Mouse (Mus musculus): ENCODE results near the gene Baz1a. TPM values are rescaled to one million over a fixed set of nuclear protein-coding genes. Genes with fewer than 3 reads are reported as not detected.

The Baz1a gene
- total and polyA plus RNA-seq, 3 experiments, result 41.7 to 95.0 (median 56.0) TPM

DNA sequence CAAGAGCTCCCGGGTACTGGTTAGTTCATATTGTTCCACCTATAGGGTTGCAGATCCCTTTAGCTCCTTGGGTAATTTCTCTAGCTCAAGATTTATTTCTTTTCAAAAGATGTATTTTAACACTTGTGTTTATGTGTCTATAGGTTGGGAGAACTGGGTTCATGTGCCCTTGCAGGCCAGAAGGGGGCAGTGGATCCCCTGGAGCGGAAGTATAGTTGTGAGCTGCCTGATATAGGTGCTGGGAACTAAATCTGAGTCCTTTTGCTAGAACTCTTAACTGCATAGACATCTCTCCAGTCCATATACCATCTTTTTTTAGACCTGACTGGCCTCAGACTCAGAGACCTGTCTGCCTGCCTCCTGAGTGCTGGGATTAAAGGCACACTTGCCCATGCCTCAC, 123.7 kb downstream of the Baz1a start:
- Histone ChIP-seq H3K4me3 (replicated peaks in 1 of 3; ENCODE audit: low read depth in 2 of 3, low read length in 2 of 3, poor library complexity in 1 of 3) (no peak overlapping the region), H3K27me3 (replicated peaks) (no peaks in the 10 kb centered on the region), H3K4me1 (ENCODE audit: control insufficient read depth in 1 of 2, insufficient read depth in 2 of 2) (no peaks in the 10 kb centered on the region), H3K4me2 (ENCODE audit: insufficient read depth, low read depth, poor library complexity, severe bottlenecking) (no peak overlapping the region), H3K9me3 (replicated peaks; ENCODE audit: low read length) (peaks cover 3% of the 10 kb centered on the region), H3K36me3 (replicated peaks in 1 of 2; ENCODE audit: control insufficient read depth in 1 of 2, insufficient read depth in 1 of 2, low read length in 1 of 2) (peaks cover 18 to 32% of the 10 kb centered on the region in 2 experiments), H3K9ac (ENCODE audit: insufficient read depth, low read depth) (no peak overlapping the region), H3K27ac (ENCODE audit: insufficient read depth, low read depth) (no peak overlapping the region), H3K79me2 (replicated peaks; ENCODE audit: control insufficient read depth, extremely low read depth, insufficient read depth, poor library complexity, severe bottlenecking) (no peaks in the 10 kb centered on the region)
- TF ChIP-seq IRF4 (IDR thresholded peaks at IDR 0.05; ENCODE audit: low read depth, low read length), result no peak
- TF ChIP-seq POLR2A (IDR thresholded peaks at IDR 0.05; ENCODE audit: low read depth, low read length), result no peak
- TF ChIP-seq CTCF (conservative IDR thresholded peaks at IDR 0.05 in 1 of 2, IDR thresholded peaks at IDR 0.05 in 1 of 2; ENCODE audit: low read depth in 2 of 2, low read length in 2 of 2), result peak in 1 of 2 experiments; percentile 34; a peak in 2 of 4 replicates
- TF ChIP-seq TBP (conservative IDR thresholded peaks at IDR 0.05; ENCODE audit: low read depth, low read length), result no peak
- TF ChIP-seq MAZ (IDR thresholded peaks at IDR 0.05; ENCODE audit: low read depth, low read length), result no peak
- TF ChIP-seq RAD21 (IDR thresholded peaks at IDR 0.05; ENCODE audit: low read depth, low read length), result no peak; the same call in none of the 2 replicates
- no peak for TF ChIP-seq ZC3H11A (IDR thresholded peaks at IDR 0.05; ENCODE audit: low read depth, low read length)
- no peak for DNase-seq (ENCODE audit: extremely low read depth)
- in situ Hi-C loops (cut with MboI; ENCODE audit: low pct_ligation_motif_present, low pct_unique_long_range_greater_than_20kb, low sequenced_read_pairs) (no loop called here), dilution Hi-C loops (cut with MboI; ENCODE audit: extremely low pct_ligation_motif_present, extremely low pct_unique_long_range_greater_than_20kb, low sequenced_read_pairs) (no loop called here)

DNA sequence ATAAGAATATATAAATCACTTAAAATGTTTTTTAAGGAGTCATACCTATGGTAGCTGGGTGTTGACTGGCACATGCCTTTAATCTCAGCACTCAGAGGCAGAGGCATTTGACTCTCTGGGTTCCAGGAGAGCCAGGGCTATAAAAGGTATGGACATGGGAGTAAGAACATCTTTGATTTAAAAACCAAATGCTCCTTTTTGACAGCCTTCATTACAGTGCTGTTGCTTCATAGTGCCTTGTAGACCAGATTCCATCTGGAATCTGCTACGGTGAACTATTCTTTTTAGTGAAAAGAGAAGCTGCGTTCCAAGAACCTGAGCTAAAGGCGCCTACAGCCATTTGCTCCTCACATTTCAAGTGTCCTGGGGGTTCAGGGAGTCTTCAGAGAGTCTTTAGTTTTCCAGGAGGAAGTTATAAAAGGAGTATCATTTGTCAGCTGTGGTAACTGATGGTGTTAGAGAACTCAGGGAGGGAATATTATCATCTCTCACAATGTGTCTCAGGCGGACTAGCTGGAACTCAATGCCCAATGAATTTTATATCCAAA, 126.5 kb downstream of the Baz1a start:
- no peak for DNase-seq (ENCODE audit: extremely low read depth)
- TF ChIP-seq NRF1 (IDR thresholded peaks at IDR 0.05; ENCODE audit: low read depth, low read length) (no peak), POLR2A (IDR thresholded peaks at IDR 0.05; ENCODE audit: low read depth, low read length) (no peak), ELF1 (IDR thresholded peaks at IDR 0.05; ENCODE audit: low read depth, low read length) (no peak), ZC3H11A (IDR thresholded peaks at IDR 0.05; ENCODE audit: low read depth, low read length) (no peak), CHD2 (IDR thresholded peaks at IDR 0.05; ENCODE audit: low read length) (no peak), ZMIZ1 (IDR thresholded peaks at IDR 0.05; ENCODE audit: low read depth, low read length) (no peak), EP300 (IDR thresholded peaks at IDR 0.05; ENCODE audit: low read length) (no peak), USF1 (IDR thresholded peaks at IDR 0.05; ENCODE audit: low read depth, low read length) (no peak), HCFC1 (IDR thresholded peaks at IDR 0.05; ENCODE audit: low read depth, low read length) (no peak), POLR2AphosphoS2 (IDR thresholded peaks at IDR 0.05; ENCODE audit: low read depth, low read length) (no peak), TCF12 (IDR thresholded peaks at IDR 0.05; ENCODE audit: low read depth, low read length) (no peak), PAX5 (IDR thresholded peaks at IDR 0.05; ENCODE audit: low read length) (no peak), SIN3A (IDR thresholded peaks at IDR 0.05; ENCODE audit: low read length) (no peak), UBTF (IDR thresholded peaks at IDR 0.05; ENCODE audit: low read depth, low read length) (no peak), KAT2A (IDR thresholded peaks at IDR 0.05; ENCODE audit: insufficient replicate concordance, low read length) (no peak), IRF4 (IDR thresholded peaks at IDR 0.05; ENCODE audit: low read depth, low read length) (no peak), MAX (IDR thresholded peaks at IDR 0.05; ENCODE audit: low read length) (no peak), E2F4 (IDR thresholded peaks at IDR 0.05; ENCODE audit: insufficient replicate concordance, low read depth, low read length) (no peak), SMC3 (IDR thresholded peaks at IDR 0.05; ENCODE audit: low read depth, low read length) (no peak)
- Histone ChIP-seq H3K27me3 (replicated peaks) (no peaks in the 10 kb centered on the region), H3K4me2 (ENCODE audit: insufficient read depth, low read depth, poor library complexity, severe bottlenecking) (no peak overlapping the region), H3K79me2 (replicated peaks; ENCODE audit: control insufficient read depth, extremely low read depth, insufficient read depth, poor library complexity, severe bottlenecking) (no peaks in the 10 kb centered on the region), H3K4me1 (ENCODE audit: control insufficient read depth in 1 of 2, insufficient read depth in 2 of 2) (no peaks in the 10 kb centered on the region), H3K9me3 (replicated peaks; ENCODE audit: low read length) (peaks cover 6% of the 10 kb centered on the region), H3K36me3 (replicated peaks in 1 of 2; ENCODE audit: control insufficient read depth in 1 of 2, insufficient read depth in 1 of 2, low read length in 1 of 2) (peaks cover 9 to 19% of the 10 kb centered on the region in 2 experiments), H3K4me3 (replicated peaks in 1 of 3; ENCODE audit: low read depth in 2 of 3, low read length in 2 of 3, poor library complexity in 1 of 3) (no peak overlapping the region), H3K9ac (ENCODE audit: insufficient read depth, low read depth) (no peak overlapping the region), H3K27ac (ENCODE audit: insufficient read depth, low read depth) (no peak overlapping the region)
- in situ Hi-C loops (cut with MboI; ENCODE audit: low pct_ligation_motif_present, low pct_unique_long_range_greater_than_20kb, low sequenced_read_pairs) (no loop called here), dilution Hi-C loops (cut with MboI; ENCODE audit: extremely low pct_ligation_motif_present, extremely low pct_unique_long_range_greater_than_20kb, low sequenced_read_pairs) (no loop called here)
